Mouse (Mus musculus) MEL (cell line): ENCODE measurements around the gene Tedc1. TPM values are rescaled to one million over a fixed set of nuclear protein-coding genes. Genes with fewer than 3 reads are reported as not detected.

Experiments
- DNase-seq: peaks from one replicate; pipeline ENCODE4 v3.0.0; 2011; ENCODE audit warnings: low read depth, low spot score
- H3K27ac ChIP-seq: 2 replicates; pipeline ENCODE4 v1.5.1; 2012; ENCODE audit warnings: low read depth, mild to moderate bottlenecking, control low read depth, low read length, moderate library complexity; ENCODE audit not compliant: control insufficient read depth
- H3K27me3 ChIP-seq, 2 experiments: fragments of 150-350 bp in 1 of 2; sonication (generic) in 1 of 2; 2 replicates each; pipeline ENCODE4 v1.6.1; 2012; ENCODE audit warnings: low read length in 2 of 2, mild to moderate bottlenecking in 2 of 2, improper control_type of control experiment in 1 of 2, moderate library complexity in 1 of 2; ENCODE audit not compliant: insufficient read depth in 2 of 2, control insufficient read depth in 1 of 2
- H3K36me3 ChIP-seq, 2 experiments: 2 replicates each; pipeline ENCODE4 v1.6.1; 2012 to 2014; ENCODE audit warnings: low read length in 2 of 2, improper control_type of control experiment in 1 of 2, inconsistent platforms in 1 of 2, mild to moderate bottlenecking in 1 of 2; ENCODE audit not compliant: insufficient read depth in 2 of 2, control insufficient read depth in 1 of 2
- H3K4me1 ChIP-seq, 2 experiments: fragments of 150-350 bp in 1 of 2; sonication (generic) in 1 of 2; 2 replicates each; pipeline ENCODE4 v1.6.1; 2012; ENCODE audit warnings: low read length in 2 of 2, improper control_type of control experiment in 1 of 2, mild to moderate bottlenecking in 1 of 2; ENCODE audit not compliant: insufficient read depth in 2 of 2, control insufficient read depth in 1 of 2
- H3K4me3 ChIP-seq, 2 experiments: fragments of 150-350 bp in 1 of 2; sonication (generic) in 1 of 2; 2 replicates each; pipeline ENCODE4 v1.5.1; 2012; ENCODE audit warnings: low read depth in 2 of 2, low read length in 2 of 2, mild to moderate bottlenecking in 2 of 2, moderate library complexity in 2 of 2, control low read depth in 1 of 2, improper control_type of control experiment in 1 of 2; ENCODE audit not compliant: control insufficient read depth in 1 of 2, insufficient read depth in 1 of 2
- H3K79me2 ChIP-seq: 2 replicates; pipeline ENCODE4 v1.6.1; 2012; ENCODE audit warnings: mild to moderate bottlenecking, low read length, moderate library complexity; ENCODE audit not compliant: control insufficient read depth, poor library complexity, insufficient read depth
- H3K9ac ChIP-seq: 2 replicates; pipeline ENCODE4 v1.6.1; 2012; ENCODE audit warnings: low read depth, mild to moderate bottlenecking, control low read depth, low read length, moderate library complexity; ENCODE audit not compliant: control insufficient read depth, poor library complexity, severe bottlenecking
- H3K9me3 ChIP-seq: fragments of 150-350 bp; sonication (generic); replicated peaks from 2 replicates; pipeline ENCODE4 v1.6.1; 2012; ENCODE audit warnings: mild to moderate bottlenecking, low read length, improper control_type of control experiment, moderate library complexity; ENCODE audit not compliant: insufficient read depth
- CHD1 ChIP-seq: IDR thresholded peaks from 2 replicates; pipeline ENCODE4 v1.6.1; 2012; ENCODE audit warnings: low read depth, mild to moderate bottlenecking, inconsistent platforms, low read length, improper control_type of control experiment
- CTCF ChIP-seq, 3 experiments: IDR thresholded peaks in 2 of 3; conservative IDR thresholded peaks in 1 of 3; 2 replicates each; pipeline ENCODE4 v1.5.1; 2011 to 2012; ENCODE audit warnings: low read length in 3 of 3, low read depth in 2 of 3, mild to moderate bottlenecking in 2 of 3, improper control_type of control experiment in 1 of 3, inconsistent platforms in 1 of 3, mixed read lengths in 1 of 3, moderate library complexity in 1 of 3; ENCODE audit not compliant: control insufficient read depth in 1 of 3, insufficient read depth in 1 of 3, poor library complexity in 1 of 3, severe bottlenecking in 1 of 3
- EP300 ChIP-seq, 2 experiments: IDR thresholded peaks; 2 replicates each; pipeline ENCODE4 v1.6.1; 2011; ENCODE audit warnings: improper control_type of control experiment in 2 of 2, low read length in 2 of 2, low read depth in 1 of 2, mild to moderate bottlenecking in 1 of 2
- GABPA ChIP-seq: IDR thresholded peaks from 2 replicates; pipeline ENCODE4 v1.6.1; 2012; ENCODE audit warnings: low read depth, mild to moderate bottlenecking, inconsistent platforms, low read length, improper control_type of control experiment, moderate library complexity
- GATA1 ChIP-seq: IDR thresholded peaks from 2 replicates; pipeline ENCODE4 v1.6.1; 2011; ENCODE audit warnings: low read depth, low read length, improper control_type of control experiment
- HCFC1 ChIP-seq: IDR thresholded peaks from 2 replicates; pipeline ENCODE4 v1.6.1; 2012; ENCODE audit warnings: low read depth, mild to moderate bottlenecking, inconsistent platforms, low read length, improper control_type of control experiment, moderate library complexity
- JUND ChIP-seq: IDR thresholded peaks from 2 replicates; pipeline ENCODE4 v1.6.1; 2011; ENCODE audit warnings: low read depth, mild to moderate bottlenecking, improper control_type of control experiment, low read length
- KAT2A ChIP-seq: conservative IDR thresholded peaks from 2 replicates; pipeline ENCODE4 v1.6.1; 2012; ENCODE audit warnings: low read depth, low read length, improper control_type of control experiment, inconsistent platforms
- MAX ChIP-seq: IDR thresholded peaks from 2 replicates; pipeline ENCODE4 v1.6.1; 2011; ENCODE audit warnings: low read length, improper control_type of control experiment
- MEF2A ChIP-seq: IDR thresholded peaks from 2 replicates; pipeline ENCODE4 v1.6.1; 2014; ENCODE audit warnings: low read depth, mild to moderate bottlenecking, inconsistent platforms, low read length, improper control_type of control experiment; ENCODE audit not compliant: poor library complexity, insufficient replicate concordance, severe bottlenecking; ENCODE audit errors: extremely low read depth
- MXI1 ChIP-seq: IDR thresholded peaks from 2 replicates; pipeline ENCODE4 v1.6.1; 2011; ENCODE audit warnings: mild to moderate bottlenecking, low read depth, low read length, improper control_type of control experiment
- NRF1 ChIP-seq: IDR thresholded peaks from 2 replicates; pipeline ENCODE4 v1.6.1; 2014; ENCODE audit warnings: low read depth, mild to moderate bottlenecking, inconsistent platforms, low read length, improper control_type of control experiment, moderate library complexity; ENCODE audit not compliant: poor library complexity, insufficient read depth, severe bottlenecking
- POLR2A ChIP-seq, 2 experiments: IDR thresholded peaks; 2 replicates each; pipeline ENCODE4 v1.6.1; 2011 to 2012; ENCODE audit warnings: low read length in 2 of 2, mild to moderate bottlenecking in 2 of 2, control low read depth in 1 of 2, improper control_type of control experiment in 1 of 2, low read depth in 1 of 2, moderate library complexity in 1 of 2; ENCODE audit not compliant: control insufficient read depth in 1 of 2, insufficient read depth in 1 of 2, poor library complexity in 1 of 2
- POLR2AphosphoS2 ChIP-seq: IDR thresholded peaks from 2 replicates; pipeline ENCODE4 v1.6.1; 2011; ENCODE audit warnings: low read length, improper control_type of control experiment
- POLR2AphosphoS5 ChIP-seq: IDR thresholded peaks from 2 replicates; pipeline ENCODE4 v1.6.1; 2012; ENCODE audit warnings: low read depth, borderline replicate concordance, mild to moderate bottlenecking, inconsistent platforms, low read length, moderate library complexity, mixed read lengths
- RAD21 ChIP-seq: IDR thresholded peaks from 2 replicates; pipeline ENCODE4 v1.6.1; 2011; ENCODE audit warnings: mild to moderate bottlenecking, low read depth, low read length, improper control_type of control experiment
- RCOR1 ChIP-seq: IDR thresholded peaks from 2 replicates; pipeline ENCODE4 v1.6.1; 2012; ENCODE audit warnings: low read depth, mild to moderate bottlenecking, inconsistent platforms, low read length, improper control_type of control experiment
- TCF12 ChIP-seq: IDR thresholded peaks from 2 replicates; pipeline ENCODE4 v1.6.1; 2014; ENCODE audit warnings: low read depth, mild to moderate bottlenecking, inconsistent platforms, low read length, improper control_type of control experiment, moderate library complexity
- UBTF ChIP-seq: IDR thresholded peaks from 2 replicates; pipeline ENCODE4 v1.6.1; 2012; ENCODE audit warnings: low read depth, mild to moderate bottlenecking, inconsistent platforms, low read length, improper control_type of control experiment, moderate library complexity, borderline replicate concordance; ENCODE audit not compliant: insufficient read depth
- USF1 ChIP-seq: IDR thresholded peaks from 2 replicates; pipeline ENCODE4 v1.6.1; 2014; ENCODE audit warnings: low read depth, mild to moderate bottlenecking, inconsistent platforms, low read length, improper control_type of control experiment, moderate library complexity
- ZC3H11A ChIP-seq: IDR thresholded peaks from 2 replicates; pipeline ENCODE4 v1.6.1; 2012; ENCODE audit warnings: low read depth, mild to moderate bottlenecking, inconsistent platforms, low read length, improper control_type of control experiment
- ZKSCAN1 ChIP-seq: IDR thresholded peaks from 2 replicates; pipeline ENCODE4 v1.6.1; 2012; ENCODE audit warnings: low read depth, mild to moderate bottlenecking, inconsistent platforms, low read length, improper control_type of control experiment, moderate library complexity
- polyA plus RNA-seq, 2 experiments: library from polyadenylated mRNA; stranded (reverse) in 1 of 2; unstranded in 1 of 2; fragments of >175 nt in 1 of 2; fragments of >200 nt in 1 of 2; gene quantifications; 2 replicates each; pipeline versions ENCODE4 v1.2.1 to v1.2.4; 2012; ENCODE audit warnings: low replicate concordance in 2 of 2, low read depth in 1 of 2; ENCODE audit not compliant: insufficient read length in 2 of 2, insufficient read depth in 1 of 2, missing spikeins in 1 of 2
- total RNA-seq: library from RNA; depleted of rRNA; stranded (reverse); fragments of 300-350 nt; gene quantifications from 2 replicates; pipeline ENCODE4 v1.2.3, GENCODE M21; 2012

The Tedc1 gene
- total and polyA plus RNA-seq, 3 experiments: 50.7 to 74.7 TPM; not detected in 1

DNA sequence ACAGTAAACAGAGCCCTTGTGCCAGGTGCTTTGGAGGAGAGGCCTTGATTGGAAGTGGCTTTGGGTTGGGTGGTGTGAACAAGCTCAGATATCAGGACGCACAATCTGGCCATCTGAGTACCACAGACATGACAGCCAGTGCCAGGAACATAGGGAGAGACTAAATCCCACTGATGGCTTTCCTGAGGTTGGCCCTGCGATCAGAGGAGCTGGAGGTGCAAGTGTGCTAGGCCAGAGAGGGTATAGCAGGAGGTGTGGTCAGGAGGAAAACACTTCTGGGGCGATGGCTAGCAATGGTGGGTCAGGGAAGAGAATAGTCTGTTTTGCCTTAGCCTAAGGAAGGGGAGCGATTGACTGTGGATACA lies 30.8 kb downstream of the Tedc1 start:
- DNase-seq: no peak
- no peak for TF ChIP-seq MAX
- TF ChIP-seq POLR2A (IDR thresholded peaks at IDR 0.05; ENCODE audit: control insufficient read depth in 1 of 2, insufficient read depth in 1 of 2, low read depth in 1 of 2, low read length in 2 of 2, poor library complexity in 1 of 2): no peak
- no peak for TF ChIP-seq GABPA
- no peak for TF ChIP-seq POLR2AphosphoS5
- no peak for TF ChIP-seq RAD21
- TF ChIP-seq NRF1: no peak
- no peak for TF ChIP-seq CHD1
- TF ChIP-seq RCOR1: no peak
- TF ChIP-seq POLR2AphosphoS2: no peak
- TF ChIP-seq UBTF: no peak
- TF ChIP-seq TCF12: no peak
- no peak for TF ChIP-seq KAT2A
- no peak for TF ChIP-seq ZKSCAN1
- no peak for TF ChIP-seq JUND
- no peak for TF ChIP-seq GATA1
- TF ChIP-seq MXI1: no peak
- TF ChIP-seq EP300 (IDR thresholded peaks at IDR 0.05; ENCODE audit: low read depth in 1 of 2, low read length in 2 of 2): no peak
- no peak for TF ChIP-seq CTCF (IDR thresholded peaks at IDR 0.05 in 2 of 3, conservative IDR thresholded peaks at IDR 0.05 in 1 of 3; ENCODE audit: control insufficient read depth in 1 of 3, insufficient read depth in 1 of 3, low read depth in 2 of 3, low read length in 3 of 3, poor library complexity in 1 of 3, severe bottlenecking in 1 of 3)
- no peaks in the 10 kb centered on the region for H3K9me3 ChIP-seq
- peaks cover 0 to 3% of the 10 kb centered on the region in 2 experiments; a peak in 1 of 4 replicates for H3K36me3 ChIP-seq
- H3K79me2 ChIP-seq: no peaks in the 10 kb centered on the region; the same call in 1 of the 2 replicates
- H3K9ac ChIP-seq: no peak overlapping the region
- no peak overlapping the region for H3K4me3 ChIP-seq
- peaks cover 0 to 5% of the 10 kb centered on the region in 2 experiments; a peak in 2 of 4 replicates for H3K4me1 ChIP-seq
- peaks cover 8 to 10% of the 10 kb centered on the region in 2 experiments for H3K27me3 ChIP-seq
- no peak overlapping the region for H3K27ac ChIP-seq

DNA sequence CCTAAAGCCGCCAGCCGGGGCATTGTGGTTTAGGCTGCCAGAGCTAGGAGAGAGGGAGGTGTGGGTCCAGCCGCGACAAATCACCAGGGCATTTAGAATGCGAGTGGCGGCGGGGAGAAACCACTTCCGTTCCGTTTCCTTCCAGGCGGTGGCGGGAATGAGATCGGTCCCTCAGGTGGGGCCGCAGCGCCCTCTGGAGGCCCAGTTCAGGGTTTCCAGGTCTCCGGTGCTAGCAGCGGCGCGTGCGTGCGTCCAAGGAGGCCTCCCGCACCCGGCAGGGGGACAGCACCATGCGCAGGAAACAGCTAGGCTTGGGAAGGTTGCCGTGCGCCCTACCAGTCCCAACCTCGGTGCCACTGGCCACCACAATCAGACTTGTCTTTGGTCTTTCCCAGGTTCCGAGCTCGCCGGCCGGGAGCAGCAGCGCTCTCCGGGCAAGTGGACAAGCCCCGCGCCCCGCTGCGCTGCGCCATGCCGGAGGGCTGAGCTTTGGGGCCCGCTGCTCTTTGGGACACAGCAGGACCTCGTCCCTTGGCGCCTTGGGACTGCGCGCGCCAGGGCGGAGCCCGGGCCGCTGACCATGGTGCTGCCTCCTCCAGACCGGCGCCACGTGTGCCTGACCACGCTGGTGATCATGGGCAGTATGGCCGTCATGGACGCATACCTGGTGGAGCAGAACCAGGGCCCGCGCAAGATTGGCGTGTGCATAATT lies 31.5 kb downstream of the Tedc1 start:
- Histone ChIP-seq H3K36me3 (peaks cover 0 to 3% of the 10 kb centered on the region in 2 experiments; a peak in 1 of 4 replicates), H3K27ac (no peak overlapping the region), H3K27me3 (peaks cover 6 to 7% of the 10 kb centered on the region in 2 experiments), H3K4me3 (no peak overlapping the region), H3K9ac (no peak overlapping the region), H3K9me3 (no peaks in the 10 kb centered on the region), H3K4me1 (peaks cover 0 to 5% of the 10 kb centered on the region in 2 experiments; a peak in 2 of 4 replicates)
- no peak for DNase-seq
- no peak for TF ChIP-seq USF1
- TF ChIP-seq HCFC1: no peak
- peak; percentile 14 for TF ChIP-seq RAD21
- peak in 2 of 3 experiments; percentile 46 to 60; a peak in 4 of 6 replicates for TF ChIP-seq CTCF (IDR thresholded peaks at IDR 0.05 in 2 of 3, conservative IDR thresholded peaks at IDR 0.05 in 1 of 3; ENCODE audit: control insufficient read depth in 1 of 3, insufficient read depth in 1 of 3, low read depth in 2 of 3, low read length in 3 of 3, poor library complexity in 1 of 3, severe bottlenecking in 1 of 3)
- TF ChIP-seq ZC3H11A: no peak
- no peak for TF ChIP-seq GATA1
- no peak for TF ChIP-seq UBTF
- TF ChIP-seq JUND: no peak
- TF ChIP-seq MEF2A: no peak
- TF ChIP-seq, all 39 proteins: peak for 2
- H3K79me2 ChIP-seq: no peaks in the 10 kb centered on the region; the same call in 1 of the 2 replicates
